Mouse (Mus musculus): ENCODE measurements around the gene Zfp689.

DNA sequence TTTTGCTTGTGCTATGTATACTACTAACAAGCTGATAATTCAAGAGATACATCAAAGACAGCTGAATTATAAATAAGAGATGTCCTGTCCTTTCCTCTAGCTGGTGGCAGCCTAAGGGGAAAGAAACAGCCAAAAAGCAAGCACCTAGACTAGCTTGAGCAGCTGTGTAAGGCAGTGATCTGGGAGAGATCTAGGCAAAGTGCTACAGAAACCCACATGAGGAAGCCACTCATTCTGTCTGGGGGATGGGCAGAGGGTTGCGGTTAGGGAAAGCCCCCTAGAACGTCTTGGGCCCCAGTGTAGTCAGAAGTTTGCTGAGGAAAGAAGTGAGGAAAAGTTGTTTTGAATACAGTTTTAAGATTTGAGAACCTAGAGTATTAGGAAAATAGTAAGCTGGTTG is 31.4 kb upstream of the Zfp689 start:
- TF ChIP-seq CTCF (IDR thresholded peaks at IDR 0.05; ENCODE audit: low read depth, low read length) (no peak), POLR2A (IDR thresholded peaks at IDR 0.05; ENCODE audit: borderline replicate concordance, low read depth, low read length) (no peak)
